Mouse (Mus musculus): ENCODE measurements around the gene Ccdc113. TPM values are rescaled to one million over a fixed set of nuclear protein-coding genes. Genes with fewer than 3 reads are reported as not detected.
A peak's percentile ranks its signal among the peaks of the same experiment; 100 is the strongest.

The Ccdc113 gene
- total RNA-seq (2015; ENCODE audit: low replicate concordance) (not detected in 2 replicates), total RNA-seq (2017; ENCODE audit: low replicate concordance) (not detected in 2 replicates)

DNA sequence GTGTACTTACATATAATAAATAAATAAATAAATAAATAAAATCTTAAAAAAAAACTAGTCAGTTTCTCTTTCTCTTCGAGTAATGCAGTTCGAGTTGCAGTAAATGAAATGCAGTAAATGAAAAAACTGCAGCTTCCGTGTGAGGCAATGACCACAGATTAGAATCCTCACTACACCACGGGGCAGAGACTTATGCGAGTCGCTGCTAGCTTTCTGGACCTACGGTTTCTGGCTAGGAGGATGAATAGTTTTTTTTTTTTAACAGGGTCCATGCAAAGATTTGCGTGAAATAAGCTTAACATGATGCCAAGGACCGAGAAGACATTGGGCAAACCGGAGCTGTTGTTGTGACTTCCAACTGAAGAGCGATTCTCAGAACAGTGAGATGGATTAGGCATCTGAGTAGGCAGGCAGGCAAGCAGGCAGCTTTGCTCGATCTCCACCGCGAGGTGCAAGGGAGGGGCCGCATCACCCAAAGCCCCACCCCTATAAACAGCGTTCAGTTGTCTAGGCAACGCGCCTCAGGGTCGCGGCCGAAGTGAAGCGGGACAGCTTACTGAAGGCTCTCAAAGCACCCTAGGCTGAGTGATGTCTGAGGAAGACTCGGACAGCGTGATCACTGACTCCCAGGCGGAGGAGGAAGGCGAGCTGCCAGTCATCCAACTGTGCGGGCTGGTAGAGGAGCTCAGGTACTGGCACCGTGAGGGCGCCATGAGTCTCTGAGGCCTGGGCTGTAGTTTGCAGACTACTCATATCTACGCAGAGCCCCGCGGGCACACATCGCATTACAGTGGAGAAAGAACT, at the start of gene Ccdc113:
Ccdc113 (plus strand) TSS at position 502 of the 804 bp plus-strand sequence.
- peak; percentile 88 for ATAC-seq (replicated peaks; ENCODE audit: low FRiP score, poor library complexity, severe bottlenecking)

DNA sequence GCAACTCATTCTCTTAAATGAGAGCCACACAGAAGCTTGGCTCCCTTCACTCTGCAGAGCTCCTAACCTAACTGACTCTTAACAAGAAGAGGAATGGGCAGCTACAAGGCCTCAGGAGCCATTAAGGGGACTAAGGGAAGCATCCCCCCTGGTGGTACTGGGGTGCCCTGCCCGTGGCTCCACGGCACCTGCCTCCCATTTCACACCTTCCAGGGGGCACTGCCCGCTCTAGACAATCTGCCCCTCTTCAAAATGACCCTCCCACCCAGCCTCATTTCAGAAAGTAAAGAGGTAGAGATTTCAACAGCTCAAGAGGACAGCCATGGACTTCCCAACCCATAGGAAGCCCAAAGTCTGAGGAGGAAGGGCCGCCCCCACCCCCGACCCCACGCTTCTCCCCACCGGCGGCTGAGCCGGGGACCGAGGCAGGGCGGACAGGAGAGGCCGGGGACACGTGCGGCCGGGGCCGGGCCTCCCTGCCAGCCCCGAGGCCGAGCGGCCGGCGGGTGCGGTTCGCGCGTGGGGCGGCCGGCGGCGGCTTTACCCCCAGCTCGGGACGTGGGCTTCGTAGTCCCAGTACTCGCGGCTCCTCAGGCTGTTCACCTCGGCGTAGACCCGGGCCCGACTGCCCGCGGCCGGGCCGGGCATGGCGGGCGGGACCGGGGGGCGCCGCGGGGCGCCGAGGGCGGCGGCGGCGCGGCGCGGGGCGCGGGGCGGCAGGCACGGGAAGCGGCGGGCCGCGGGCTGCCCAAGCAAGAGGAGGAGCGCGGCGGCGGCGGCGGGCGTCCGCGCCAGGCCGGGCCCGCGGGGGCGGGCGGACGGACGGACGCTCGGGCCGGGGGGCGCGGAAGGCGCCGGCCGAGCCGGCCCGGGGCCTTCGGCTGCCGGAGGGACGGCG, 45.8 kb upstream of the Ccdc113 start:
- 0 out of 2 replicates have a peak, but pooled peaks have one; percentile 14 for ATAC-seq (replicated peaks; ENCODE audit: low FRiP score, poor library complexity, severe bottlenecking)

DNA sequence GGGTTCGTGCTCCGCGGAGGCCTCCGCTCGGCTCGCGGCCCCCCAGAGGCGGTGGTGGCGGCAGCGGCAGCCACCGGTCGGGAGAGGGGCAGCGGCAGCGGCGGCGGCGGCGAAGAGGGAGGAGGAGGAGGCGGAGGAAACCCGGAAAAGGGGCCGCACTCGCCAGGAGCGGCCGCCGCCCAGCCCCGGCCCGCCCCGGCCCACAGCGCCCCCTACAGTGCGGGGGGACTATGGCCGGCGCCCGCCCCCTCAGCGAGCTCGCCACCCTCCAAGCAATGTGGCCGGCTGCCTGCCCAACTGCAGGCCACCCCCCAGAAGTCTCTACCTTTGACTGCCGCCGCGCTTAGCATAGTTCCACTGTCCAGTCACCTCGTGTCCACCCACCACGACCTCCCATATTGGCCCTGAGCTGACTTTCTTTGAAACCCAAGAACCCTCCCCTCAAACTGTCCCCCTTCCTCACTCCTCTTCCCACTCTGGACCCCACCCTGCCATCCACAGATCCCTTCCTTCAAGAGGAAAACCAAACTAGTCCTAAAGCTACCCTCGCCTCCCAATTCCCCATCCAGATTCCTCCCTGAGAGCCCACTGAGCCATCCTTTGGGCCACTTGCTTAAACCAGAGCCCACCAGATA, 45.1 kb upstream of the Ccdc113 start:
- ATAC-seq (replicated peaks; ENCODE audit: low FRiP score, poor library complexity, severe bottlenecking): peak; percentile 94

DNA sequence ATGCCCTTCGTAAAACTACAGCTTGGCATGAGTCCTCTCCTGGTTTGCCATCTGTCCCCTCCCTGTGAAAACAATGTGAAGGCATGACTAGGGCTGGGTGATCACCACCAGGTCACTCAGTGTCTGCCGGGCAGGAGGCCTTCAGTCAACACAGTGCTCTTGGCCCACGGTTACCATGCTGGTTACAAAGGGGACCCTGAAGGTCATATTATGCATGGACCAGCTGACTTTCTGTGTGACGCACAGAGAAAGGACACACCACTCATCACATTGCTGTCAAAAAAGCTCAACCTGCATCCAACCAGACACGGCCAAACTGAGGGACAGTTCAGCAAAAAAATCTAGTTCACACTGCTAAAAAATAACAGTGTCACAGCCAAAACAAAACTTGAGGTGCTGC, 43.9 kb upstream of the Ccdc113 start, which contains the start of gene Csnk2a2:
Csnk2a2 (minus strand) TSS at position 34 of the 400 bp plus-strand sequence.
- no peak for ATAC-seq (replicated peaks; ENCODE audit: low FRiP score, poor library complexity, severe bottlenecking)

DNA sequence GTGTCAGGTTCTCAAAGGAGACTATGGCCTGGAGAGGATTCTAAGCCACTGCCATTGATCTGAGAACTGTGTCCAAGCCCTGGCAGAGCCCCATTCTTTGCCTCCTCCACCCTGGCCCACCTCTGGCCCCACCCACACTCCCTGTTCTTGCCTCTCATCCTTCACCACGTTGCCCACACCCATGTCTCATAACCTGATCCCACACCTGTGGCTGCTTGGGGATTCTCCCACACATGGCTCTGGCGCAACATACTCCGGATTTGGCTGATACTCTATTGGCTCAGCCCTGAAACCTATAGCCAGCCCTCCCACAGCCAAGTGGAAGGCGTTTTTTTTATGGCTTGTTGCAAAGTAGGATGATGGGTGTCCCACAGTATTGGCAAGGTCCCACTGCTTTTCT, 41.8 kb upstream of the Ccdc113 start:
- ATAC-seq (replicated peaks; ENCODE audit: low FRiP score, poor library complexity, severe bottlenecking): no peak

DNA sequence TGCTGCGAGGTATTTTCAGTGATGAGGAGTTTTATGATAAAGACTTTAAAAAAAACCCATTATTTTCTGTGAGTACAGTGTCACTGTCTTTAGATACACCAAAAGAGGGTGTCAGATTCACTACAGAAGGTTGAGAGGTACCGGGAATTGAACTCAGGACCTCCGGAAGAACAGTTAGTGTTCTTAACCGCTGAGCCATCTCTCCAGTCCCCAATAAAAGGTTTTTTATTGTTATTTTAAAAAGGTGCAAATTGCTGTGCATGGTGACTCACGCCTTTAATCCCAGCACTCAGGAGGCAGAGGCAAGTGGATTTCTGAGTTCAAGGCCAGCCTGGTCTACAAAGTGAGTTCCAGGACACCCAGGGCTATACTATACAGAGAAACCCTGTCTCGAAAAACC, 38.4 kb upstream of the Ccdc113 start:
- ATAC-seq (replicated peaks; ENCODE audit: low FRiP score, poor library complexity, severe bottlenecking): no peak

DNA sequence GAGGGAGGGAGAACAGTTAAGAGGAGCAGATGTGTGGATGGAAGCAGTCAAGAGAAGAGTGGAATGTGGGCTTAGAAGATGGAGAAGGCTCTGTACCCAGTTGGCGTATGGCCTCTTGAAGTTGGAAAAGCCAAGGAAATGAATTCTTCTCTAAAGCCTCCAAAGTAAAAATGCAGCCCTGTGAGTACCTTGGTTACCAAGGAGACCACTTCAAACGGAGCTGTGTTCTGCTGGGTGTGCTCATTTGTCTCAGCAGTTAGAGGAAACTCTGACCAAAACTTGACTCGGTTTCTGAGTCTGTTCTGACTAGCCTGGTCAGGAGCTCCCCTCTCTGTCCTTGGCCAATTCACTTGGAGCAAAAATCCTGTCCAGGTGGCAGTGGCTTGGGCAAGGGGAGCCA, 37.5 kb upstream of the Ccdc113 start:
- no peak for ATAC-seq (replicated peaks; ENCODE audit: low FRiP score, poor library complexity, severe bottlenecking)

DNA sequence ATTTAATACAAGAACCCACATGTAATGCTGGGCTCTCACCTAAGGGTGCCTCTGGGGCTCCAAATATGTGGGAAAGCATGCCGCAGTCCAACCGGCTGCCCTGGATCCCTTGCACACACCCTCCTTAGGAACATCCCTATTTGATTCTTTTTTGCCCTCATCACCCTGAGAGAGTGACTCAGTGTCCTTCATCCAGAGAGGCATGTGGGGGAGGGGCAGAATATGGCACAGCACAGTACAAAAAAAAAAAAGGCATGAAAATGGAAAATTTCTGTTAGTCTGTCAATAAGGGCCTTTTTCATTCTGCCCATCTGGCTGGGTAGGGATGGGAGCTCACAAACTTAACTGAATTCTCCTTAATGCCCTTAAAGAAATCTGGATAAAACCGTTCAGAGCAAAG, 36.1 kb upstream of the Ccdc113 start:
- no peak for ATAC-seq (replicated peaks; ENCODE audit: low FRiP score, poor library complexity, severe bottlenecking)

DNA sequence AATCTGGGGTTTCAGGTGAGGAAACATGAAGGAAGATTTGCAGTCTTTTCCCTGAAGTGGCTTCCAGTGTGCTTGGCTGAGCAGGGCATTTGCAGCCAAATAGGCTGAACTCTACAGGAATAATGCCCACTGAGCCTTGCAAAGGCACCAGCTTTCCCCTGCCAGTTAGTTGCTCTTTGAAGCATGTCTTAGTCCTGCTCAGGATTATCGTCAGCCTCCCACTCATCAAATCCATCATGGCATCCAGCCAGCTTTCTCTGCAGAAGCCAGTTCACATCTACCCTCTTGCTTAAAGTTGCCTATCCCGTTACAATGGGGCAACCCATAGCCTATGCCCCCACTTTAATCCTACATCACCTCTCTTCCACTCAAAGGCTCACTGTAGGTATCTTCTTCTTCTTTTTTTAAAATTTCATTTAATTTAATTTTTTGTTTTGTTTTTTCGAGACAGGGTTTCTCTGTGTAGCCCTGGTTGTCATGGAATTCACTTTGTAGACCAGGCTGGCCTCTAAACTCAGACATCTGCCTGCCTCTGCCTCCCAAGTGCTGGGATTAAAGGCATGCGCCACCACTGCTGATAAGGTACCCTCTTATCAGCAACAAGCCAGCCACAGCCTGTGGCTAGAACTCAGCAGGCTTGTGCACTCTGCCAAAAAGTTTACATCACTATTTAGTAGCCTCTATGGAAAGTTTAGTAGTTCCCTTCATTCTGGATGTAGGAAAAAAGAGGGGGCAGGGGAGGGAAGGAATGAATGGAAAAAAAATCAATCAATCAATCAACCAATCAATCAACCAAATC, 34.4 kb upstream of the Ccdc113 start:
- ATAC-seq (replicated peaks; ENCODE audit: low FRiP score, poor library complexity, severe bottlenecking): no peak

DNA sequence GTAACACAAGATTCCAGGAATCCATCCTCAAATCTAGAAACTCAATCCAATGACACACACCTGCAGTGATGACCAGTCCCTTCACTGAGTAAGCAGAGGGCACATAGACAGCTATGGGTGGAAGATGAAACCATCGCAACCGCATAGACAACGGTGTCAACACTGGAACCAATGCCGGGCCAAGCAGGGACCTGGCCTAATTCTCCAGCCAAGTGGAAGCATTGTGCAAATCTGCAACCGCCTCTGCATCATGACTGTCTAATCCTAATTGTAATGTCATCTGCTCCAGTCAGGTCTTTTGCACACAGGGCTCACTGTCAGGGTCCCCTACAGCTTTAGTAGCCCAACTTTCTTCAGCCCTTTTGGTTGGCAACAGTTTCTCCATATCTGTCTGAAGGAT, 33.4 kb upstream of the Ccdc113 start:
- no peak for ATAC-seq (replicated peaks; ENCODE audit: low FRiP score, poor library complexity, severe bottlenecking)

DNA sequence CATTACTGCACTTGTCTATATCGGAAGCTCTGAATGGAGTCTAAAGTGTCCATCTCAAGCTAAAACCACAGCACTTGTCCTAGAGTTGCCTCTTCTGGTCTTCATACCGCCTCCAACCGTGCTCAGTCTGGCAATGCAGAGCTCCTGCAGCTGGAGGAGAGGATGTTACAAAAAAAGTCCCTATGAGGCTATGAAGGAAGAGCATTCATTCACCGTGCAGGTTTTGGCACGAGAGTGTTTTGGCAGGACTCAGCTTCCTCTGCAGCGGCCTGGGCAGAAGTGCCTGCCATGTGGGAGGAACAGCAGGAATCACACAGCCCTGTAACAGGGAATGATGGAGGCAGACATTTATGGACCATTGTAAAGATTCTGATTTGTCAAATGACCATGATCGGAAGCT, 31.5 kb upstream of the Ccdc113 start:
- no peak for ATAC-seq (replicated peaks; ENCODE audit: low FRiP score, poor library complexity, severe bottlenecking)

DNA sequence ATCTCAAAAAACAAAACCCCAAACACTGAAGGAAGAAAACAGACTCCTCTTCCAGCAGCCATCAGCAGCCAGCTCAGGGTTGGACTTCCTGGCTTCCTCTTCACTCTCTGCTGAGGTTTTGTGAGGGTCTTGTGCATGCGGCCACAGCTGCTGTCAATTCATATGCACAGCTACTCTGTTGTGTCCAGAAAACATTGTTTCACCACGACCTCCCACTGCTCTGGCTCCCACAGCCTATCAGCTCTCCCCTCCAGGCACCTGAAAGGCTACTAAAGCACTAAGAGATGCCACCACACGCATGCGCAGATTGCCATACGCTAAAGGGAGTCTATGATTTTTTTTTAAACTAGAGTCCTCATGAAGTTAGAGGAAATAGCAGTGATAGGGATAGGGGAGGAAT, 29.1 kb upstream of the Ccdc113 start:
- ATAC-seq (replicated peaks; ENCODE audit: low FRiP score, poor library complexity, severe bottlenecking): no peak

DNA sequence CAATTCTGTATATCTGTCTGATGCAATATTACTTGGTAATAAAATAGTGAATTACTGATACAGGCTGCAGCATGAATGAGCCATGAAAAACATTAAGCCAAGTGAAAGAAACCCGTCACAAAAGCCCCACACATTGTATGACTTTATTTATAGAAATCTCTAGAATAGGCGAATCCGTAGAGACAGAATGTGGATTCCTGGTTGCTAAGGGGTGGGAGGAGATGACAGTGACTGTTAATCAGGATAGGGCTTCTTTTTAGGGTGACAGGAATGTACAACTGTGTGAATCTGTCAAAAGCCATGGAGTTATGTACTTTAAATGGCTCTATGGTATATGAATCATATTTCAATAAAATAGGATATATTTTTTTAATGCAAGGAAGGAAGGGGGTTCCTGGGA, 28.3 kb upstream of the Ccdc113 start:
- ATAC-seq (replicated peaks; ENCODE audit: low FRiP score, poor library complexity, severe bottlenecking): no peak

DNA sequence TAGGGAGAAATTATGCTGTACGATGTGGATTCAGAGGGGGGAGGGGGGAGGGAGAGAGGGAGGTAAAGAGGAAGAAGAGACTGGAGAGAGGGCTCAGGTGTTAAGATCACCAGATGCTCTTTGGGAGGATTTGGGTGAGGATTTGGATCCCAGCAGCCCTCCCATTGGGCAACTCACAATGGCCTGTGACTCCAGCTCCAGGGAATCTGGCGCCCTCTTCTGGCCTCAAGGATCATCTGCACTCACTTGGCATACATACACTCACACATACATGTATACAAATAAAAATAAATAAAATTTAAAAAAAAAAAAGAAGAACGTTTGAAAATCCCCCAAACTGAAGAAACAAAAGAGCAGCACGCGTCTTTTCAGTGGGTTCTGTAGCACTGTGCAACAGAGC, 27.6 kb upstream of the Ccdc113 start:
- no peak for ATAC-seq (replicated peaks; ENCODE audit: low FRiP score, poor library complexity, severe bottlenecking)

DNA sequence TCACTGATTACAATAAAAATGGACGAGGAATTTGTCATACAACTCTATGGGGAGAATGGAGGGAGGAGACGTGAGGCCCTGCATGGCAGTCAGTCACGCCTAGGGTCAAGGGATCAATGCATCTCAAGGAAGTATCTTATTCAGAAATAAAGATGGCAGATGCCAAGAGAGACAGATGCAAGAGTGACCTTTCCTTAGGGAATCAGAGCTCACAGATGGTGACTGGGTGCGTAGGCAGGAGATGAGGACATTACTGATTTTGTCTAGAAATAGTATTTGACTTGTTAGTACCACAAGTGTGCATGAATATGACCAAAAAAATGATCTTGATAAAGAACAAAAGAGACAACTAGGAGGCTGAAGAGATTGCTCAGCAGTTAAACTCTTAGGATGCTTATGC, 21.6 kb upstream of the Ccdc113 start:
- no peak for ATAC-seq (replicated peaks; ENCODE audit: low FRiP score, poor library complexity, severe bottlenecking)

DNA sequence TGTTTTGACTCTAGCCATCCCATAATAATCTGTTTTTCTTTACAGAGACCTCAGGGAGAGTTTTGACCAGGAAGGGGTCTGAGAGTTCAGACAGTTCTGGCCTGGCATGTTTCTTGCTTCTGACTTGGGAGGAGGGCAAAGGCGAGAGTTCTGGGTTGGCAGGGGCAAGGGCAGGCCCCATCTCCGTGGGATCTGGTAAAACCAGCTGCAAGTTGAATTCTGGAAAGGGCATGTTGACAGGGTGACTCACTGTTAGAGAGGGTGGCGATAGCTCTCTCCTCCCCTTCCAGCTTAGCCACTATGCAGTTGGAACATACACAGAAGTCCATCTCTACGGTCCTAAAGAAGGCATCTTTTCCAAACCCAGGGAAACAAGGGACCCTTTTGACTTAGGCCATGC, 20.7 kb upstream of the Ccdc113 start:
- ATAC-seq (replicated peaks; ENCODE audit: low FRiP score, poor library complexity, severe bottlenecking): no peak; the same call in 1 of the 2 replicates

DNA sequence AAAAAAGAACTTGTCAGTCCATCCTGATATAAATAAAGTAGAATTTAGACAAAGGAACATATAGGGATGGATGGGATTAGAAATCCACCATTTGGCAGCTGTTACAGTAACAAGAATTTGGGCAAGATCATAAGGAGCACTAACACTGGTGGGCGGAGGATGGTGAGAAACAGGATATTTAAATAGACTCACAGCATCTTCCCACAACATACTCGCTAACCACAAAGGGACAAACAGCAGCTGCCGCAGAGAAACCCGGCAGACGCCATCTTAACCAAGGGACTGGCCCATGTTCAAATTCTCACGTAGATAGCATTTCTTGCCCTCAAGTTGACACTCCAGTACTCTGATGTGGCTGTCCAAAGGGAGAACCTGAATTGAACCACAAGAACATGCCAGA, 17.0 kb upstream of the Ccdc113 start:
- ATAC-seq (replicated peaks; ENCODE audit: low FRiP score, poor library complexity, severe bottlenecking): no peak

DNA sequence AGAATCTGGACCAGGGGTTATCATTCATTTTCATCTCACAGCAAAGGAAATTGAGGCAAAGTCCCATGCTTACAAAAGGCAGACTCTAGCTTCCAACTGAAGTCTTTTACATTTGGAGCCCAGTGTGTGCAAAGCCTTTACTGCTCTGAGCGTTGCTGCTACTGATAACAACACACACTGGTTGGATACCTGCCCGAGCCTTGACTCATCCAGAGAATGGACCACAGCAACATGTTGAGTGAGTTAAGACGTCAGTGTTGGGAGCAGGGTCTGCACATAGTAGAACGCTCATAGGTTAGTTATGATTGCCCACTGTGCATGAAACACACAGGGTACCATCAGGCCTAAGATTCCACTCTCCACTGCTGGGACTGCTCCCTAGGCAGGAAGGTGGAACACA, 9.9 kb upstream of the Ccdc113 start:
- no peak for ATAC-seq (replicated peaks; ENCODE audit: low FRiP score, poor library complexity, severe bottlenecking)

DNA sequence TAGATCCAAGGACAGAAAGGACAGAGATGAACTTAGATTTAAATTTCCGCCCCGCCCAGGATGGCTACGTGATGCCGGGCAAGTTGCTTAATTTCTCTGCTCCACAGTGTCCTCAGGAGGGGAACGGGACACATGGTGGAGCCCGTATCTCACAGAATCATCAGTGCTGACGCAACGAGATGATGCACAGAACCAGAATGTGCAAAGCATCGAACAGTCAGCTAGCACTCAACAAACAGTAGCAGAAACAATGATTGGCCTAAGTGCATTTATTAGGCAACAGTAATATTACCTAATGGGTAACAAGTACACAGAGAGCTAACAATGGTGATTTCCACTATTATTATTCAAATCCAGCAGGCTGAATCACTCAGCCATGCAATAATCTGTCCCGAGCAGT, 5.7 kb upstream of the Ccdc113 start:
- ATAC-seq (replicated peaks; ENCODE audit: low FRiP score, poor library complexity, severe bottlenecking): no peak

Measured in erythroblast, adult 5-6 weeks (primary cell).